Mouse (Mus musculus): ENCODE measurements around the gene Il23a.
A peak's percentile ranks its signal among the peaks of the same experiment; 100 is the strongest.
"Not testable (repeated sequence)": the region's sequence is repeated elsewhere in the genome, so short reads cannot be mapped to it uniquely, and the experiment has no call there.

The Il23a gene

DNA sequence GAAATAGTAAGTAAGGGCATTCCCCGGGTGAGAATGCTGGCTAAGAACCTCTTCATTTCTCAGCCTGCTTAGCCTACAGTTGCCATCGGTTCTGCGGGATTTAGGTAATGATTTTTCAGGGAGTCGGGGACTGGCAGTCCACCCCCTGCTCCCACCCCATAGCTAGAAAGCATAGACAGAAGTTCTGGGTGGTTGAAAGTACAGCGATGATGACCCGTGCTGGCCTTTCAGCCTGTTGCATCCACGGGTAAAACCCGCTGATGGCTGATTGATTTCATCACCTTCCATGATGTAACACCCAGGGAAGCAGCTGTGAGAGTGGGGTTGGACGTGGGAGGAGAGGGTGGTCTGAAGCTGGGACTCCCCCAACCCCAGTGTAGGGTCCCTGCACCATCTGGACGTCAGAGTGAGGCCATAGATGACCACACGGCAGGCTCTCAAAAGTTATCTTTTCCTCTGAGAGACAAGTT lies at the start of gene Il23a:
Gene Il23a, minus strand, starts transcription at position 51 of the 470 bp plus-strand sequence.
- DNase-seq (ENCODE audit: low read depth, low spot score) = no peak

GRCm38 (mm10) chr10:128347541-128347940 lies 49.0 kb upstream of the Il23a start:
- no peak for DNase-seq (ENCODE audit: low read depth, low spot score)

DNA sequence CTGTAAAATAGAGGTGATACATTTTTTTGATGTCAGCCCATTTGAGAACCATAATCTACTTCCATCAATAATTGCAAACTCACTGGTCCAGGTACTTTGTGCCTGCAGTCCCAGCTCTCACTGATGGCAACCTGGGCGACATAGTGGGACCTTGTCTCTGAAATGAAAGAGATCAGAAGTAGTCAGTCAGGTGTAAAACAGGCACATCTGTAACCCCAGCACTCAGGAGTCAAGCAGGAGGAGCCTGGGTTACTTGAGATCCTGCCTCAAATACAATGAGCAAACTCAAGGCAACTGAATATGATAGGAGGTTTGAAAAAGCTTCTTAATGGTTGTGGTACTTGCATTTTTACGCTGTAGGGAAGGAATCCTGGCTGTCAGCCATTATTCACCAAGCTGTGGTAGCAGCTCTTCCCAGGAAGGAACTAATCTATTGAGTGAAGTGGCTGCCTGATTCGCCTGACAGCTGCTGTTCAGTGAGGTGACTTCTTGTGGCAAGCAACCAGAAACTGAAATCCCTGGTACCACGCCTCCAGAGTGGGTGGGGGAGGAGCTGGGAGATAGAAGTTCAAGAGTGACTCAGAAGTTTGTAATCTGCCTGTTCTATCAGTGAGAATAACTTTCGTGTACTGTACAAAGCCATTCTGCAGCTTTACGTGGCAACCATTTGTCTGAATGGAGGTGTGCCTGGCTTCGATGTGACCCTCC lies 46.2 kb upstream of the Il23a start:
- DNase-seq (ENCODE audit: low read depth, low spot score) = peak; percentile 89

GRCm38 (mm10) chr10:128343436-128343835 lies 44.9 kb upstream of the Il23a start:
- DNase-seq (ENCODE audit: low read depth, low spot score) = no peak

DNA sequence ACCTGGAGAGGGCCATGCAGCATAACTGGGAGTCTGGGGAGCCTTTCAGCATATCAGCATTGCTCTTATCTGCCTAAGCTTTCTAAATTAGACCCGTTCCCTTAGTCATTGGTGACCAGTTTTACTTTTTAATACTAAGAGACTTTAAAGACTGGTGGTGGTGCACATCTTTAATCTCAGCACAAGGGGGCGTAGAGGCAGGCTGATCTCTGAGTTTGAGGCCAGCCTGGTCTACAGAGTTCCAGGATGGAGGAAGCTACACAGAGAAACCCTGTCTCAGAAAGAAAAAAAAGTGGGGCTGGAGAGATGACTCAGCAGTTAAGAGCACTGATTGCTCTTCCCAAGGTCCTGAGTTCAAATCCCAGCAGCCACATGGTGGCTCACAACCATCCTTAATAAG lies 41.7 kb upstream of the Il23a start:
- peak; percentile 42 for DNase-seq (ENCODE audit: low read depth, low spot score)

GRCm38 (mm10) chr10:128338948-128339347 lies 40.4 kb upstream of the Il23a start:
- no peak for DNase-seq (ENCODE audit: low read depth, low spot score)

- no peak for DNase-seq (ENCODE audit: low read depth, low spot score)
These were observed 39.9 kb upstream of the Il23a start for GRCm38 (mm10) chr10:128338415-128338814.

- peak; percentile 98 for DNase-seq (ENCODE audit: low read depth, low spot score)
These were observed 39.0 kb upstream of the Il23a start, which contains the start of gene Cs for GRCm38 (mm10) chr10:128337306-128338181. Gene Cs (plus strand): TSS chr10:128337734.

- no peak for DNase-seq (ENCODE audit: low read depth, low spot score)
These were observed 38.0 kb upstream of the Il23a start for GRCm38 (mm10) chr10:128336597-128336996.

DNA sequence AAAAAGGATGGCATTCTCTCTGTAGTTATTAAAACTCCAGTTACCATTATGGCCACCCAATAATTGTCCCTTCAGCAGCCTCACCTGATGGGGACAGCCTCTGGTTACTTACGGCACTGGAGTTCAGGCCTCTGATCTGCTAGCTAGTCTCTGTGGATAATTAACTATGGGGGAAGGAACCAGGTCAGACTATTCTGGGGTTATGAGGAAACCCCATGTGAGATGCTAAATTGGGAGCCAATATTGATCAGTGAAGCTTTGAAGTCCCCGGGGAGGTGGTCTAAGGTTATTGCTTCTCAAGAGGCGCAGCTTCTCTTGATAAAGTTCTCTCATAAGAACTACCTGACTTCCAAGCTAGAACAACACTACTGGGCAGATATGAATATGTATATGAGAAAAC lies 37.6 kb upstream of the Il23a start:
- no peak for DNase-seq (ENCODE audit: low read depth, low spot score)

DNA sequence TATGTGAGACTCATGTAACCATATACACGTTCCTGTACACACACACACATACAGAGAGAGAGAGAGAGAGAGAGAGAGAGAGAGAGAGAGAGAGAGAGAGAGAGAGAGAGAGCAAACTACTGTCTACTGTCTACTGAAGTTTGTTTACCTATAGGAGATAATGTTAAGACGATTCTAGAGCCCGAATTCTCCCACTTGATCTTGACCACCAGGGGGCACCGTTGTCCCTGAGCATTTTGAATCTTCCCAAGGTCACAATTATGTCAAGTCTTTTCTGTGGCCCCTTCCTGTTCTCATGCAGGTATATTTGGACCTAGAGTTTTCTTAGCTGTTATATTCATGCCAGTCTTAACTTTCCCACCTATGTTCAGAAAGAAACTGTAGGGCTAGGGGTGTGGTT lies 37.0 kb upstream of the Il23a start:
- DNase-seq (ENCODE audit: low read depth, low spot score) = peak; percentile 92

DNA sequence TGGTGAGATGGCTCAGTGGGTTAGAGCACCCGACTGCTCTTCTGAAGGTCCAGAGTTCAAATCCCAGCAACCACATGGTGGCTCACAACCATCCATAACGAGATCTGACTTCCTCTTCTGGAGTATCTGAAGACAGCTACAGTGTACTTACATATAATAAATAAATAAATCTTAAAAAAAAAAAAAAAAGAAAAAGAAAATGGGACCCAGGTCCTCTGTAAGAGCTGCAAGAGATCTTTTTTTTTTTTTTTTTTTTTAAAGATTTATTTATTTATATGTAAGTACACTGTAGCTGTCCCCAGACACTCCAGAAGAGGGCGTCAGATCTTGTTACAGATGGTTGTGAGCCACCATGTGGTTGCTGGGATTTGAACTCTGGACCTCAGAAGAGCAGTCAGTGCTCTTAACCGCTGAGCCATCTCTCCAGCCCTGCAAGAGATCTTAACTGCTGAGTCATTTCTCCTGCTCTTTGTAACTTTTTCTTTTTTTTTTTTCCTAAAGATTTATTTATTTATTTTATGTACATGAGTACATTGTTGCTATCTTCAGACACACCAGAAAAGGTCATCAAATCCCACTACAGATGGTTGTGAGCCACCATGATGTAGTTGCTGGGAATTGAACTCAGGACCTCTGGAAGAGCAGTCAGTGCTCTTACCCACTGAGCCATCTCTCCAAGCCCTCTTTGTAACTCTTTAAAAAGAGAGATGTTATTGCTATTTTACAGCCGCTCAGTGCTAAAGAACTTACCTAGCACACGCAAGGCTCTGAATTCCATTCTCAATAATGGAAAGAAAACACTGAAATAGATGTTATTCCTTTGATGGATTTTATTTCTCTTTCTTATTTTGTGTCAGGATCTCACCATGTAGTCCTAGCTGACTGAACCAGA lies 34.1 kb upstream of the Il23a start:
- DNase-seq (ENCODE audit: low read depth, low spot score) = not testable (repeated sequence)

GRCm38 (mm10) chr10:128327610-128328009 lies 29.1 kb upstream of the Il23a start:
- DNase-seq (ENCODE audit: low read depth, low spot score) = peak; percentile 46

- no peak for DNase-seq (ENCODE audit: low read depth, low spot score)
These were observed 28.3 kb upstream of the Il23a start for GRCm38 (mm10) chr10:128326825-128327224.

- DNase-seq (ENCODE audit: low read depth, low spot score) = peak; percentile 65
These were observed 25.0 kb upstream of the Il23a start for GRCm38 (mm10) chr10:128323516-128323915.

DNA sequence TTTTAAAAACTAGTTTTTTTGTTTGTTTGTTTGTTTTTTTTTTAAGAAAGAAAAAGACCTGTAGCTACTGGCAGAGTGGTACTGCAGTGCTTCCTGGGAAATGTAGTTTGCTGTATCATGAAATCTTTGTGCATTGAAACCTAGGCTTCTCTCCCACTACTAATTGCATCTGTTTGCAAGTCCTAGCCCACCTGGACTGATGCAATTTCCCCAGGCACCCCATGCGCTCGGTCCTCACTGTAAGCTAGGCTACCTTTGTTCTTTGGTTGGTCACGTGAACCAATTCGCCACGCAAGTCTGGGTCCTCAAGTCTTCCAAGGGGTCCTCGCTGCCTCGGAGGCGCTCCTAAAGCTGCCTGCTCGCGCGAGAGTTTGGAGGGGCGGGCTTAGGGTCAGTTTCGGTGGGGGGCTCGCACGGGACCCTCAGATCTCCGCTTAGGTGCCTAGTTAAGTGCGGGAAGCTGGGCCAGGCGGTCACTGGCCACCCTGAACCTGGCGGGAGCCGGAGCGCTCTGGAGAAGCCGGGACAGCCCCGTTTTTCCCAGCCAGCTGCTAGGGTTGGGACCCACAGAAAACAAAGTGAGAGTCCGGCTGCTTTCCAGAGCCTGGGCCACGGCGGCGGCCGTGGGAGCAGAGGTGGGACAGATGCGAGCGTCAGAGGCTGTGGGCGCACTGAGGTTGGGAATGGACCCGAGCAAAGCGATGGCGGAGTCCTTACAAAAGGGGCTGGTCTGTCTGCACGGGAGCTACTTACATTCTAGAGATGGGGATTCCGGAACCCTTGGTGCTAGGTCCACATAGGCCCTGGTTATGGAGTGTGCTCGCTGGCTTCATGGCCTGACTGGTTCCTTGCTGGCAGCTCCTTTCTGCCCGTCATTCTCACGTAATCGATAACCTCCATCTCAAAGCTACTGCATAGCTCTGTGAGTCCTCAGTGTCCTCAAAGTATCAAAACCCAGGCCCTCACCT lies 23.9 kb upstream of the Il23a start, which contains the start of gene Cnpy2:
Gene Cnpy2, plus strand, starts transcription at position 319 of the 968 bp plus-strand sequence.
- DNase-seq (ENCODE audit: low read depth, low spot score) = peak; percentile 82

- DNase-seq (ENCODE audit: low read depth, low spot score) = no peak
These were observed 23.1 kb upstream of the Il23a start for GRCm38 (mm10) chr10:128321641-128322040.

GRCm38 (mm10) chr10:128315578-128315977 lies 17.0 kb upstream of the Il23a start:
- no peak for DNase-seq (ENCODE audit: low read depth, low spot score)

DNA sequence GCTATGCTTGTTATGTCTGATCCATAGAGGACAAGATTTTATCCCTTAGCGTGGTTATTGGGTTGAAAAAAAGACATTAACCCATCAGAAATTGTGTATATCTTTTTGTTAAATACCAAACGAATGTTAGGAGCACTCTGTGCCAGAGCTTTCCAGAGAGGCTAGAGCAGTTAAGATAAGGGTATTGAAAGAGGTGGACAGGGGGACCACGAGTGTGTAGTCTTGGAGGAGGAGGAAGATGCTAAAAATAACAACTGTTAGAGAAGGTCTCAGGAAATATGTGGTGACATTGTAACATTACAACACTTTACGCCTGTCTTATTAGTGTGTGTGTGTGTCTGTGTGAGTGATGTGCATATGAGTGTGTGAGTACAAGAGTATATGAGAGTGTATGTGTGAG lies 12.3 kb upstream of the Il23a start:
- DNase-seq (ENCODE audit: low read depth, low spot score) = no peak

- DNase-seq (ENCODE audit: low read depth, low spot score) = no peak
These were observed 11.6 kb upstream of the Il23a start for GRCm38 (mm10) chr10:128310177-128310576.

Data from CD4-positive, CD25-positive, alpha-beta regulatory T cell, adult 2 months (primary cell).